Mouse (Mus musculus): ENCODE data around the gene Pomt1. TPM values are rescaled to one million over a fixed set of nuclear protein-coding genes. Genes with fewer than 3 reads are reported as not detected.

Pomt1 gene
- 10 to 100 TPM; 11.5 TPM for total RNA-seq (2021)
- long read RNA-seq, experiment 1, transcript Pomt1-201 (20 exons, 2,918 nt), result major isoform, 7 of 9 reads
- long read RNA-seq, experiment 1, partial matches to known transcripts, result 1 of 9 reads
- long read RNA-seq, experiment 1, other reads (novel, unspliced or antisense), result 1 of 9 reads
- long read RNA-seq, experiment 2, partial matches to known transcripts, result 1 of 4 reads
- long read RNA-seq, experiment 2, other reads (novel, unspliced or antisense), result 0 of 4 reads

GRCm38 (mm10) chr2:32235886-32236759 is at the start of gene Pomt1:
TSS of gene Pomt1 (plus strand) at chr2:32236590.
- DNase-seq, result peak; percentile 94
- H3K27ac ChIP-seq, result peak within 1 kb of the TSS; percentile 92
- TF ChIP-seq CTCF (IDR thresholded peaks at IDR 0.05), result peak; percentile 21; the same call in 1 of the 2 replicates
- intact Hi-C loops (cut with DNase I), result loop anchor here (5.0 kb wide), 1 partner anchor 84 kb away; the partner anchor contains the start of gene Prrc2b
- peak within 1 kb of the TSS; percentile 75 for H3K4me3 ChIP-seq

DNA sequence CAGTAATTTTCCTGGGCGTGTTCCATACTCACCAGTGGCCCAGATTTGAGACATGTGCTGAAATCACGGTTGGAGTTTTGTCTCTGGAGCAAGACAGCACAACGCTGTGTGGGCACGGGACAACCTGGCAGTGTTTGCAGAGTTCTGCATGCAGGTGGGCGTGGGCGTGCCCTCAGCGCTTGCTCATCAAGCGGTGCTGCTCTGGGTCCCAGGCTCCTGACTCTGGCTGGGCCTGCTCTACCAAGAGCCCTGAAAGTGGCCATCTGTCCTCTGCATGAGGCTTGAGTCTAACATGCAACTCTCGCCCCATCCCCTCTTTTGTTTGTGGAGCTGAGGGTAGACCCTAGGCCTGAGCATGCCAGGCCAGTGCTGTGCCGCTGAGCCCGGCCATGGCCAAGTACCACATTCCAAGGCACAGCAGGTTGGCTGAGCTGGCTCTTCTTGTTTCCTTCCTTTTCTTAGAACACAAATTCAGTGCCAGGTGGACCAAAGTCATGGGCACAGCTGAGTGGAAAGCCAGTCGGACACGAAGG is 49.3 kb upstream of the Pomt1 start:
- Histone ChIP-seq H3K27ac (peak overlapping the region; percentile 83), H3K4me3 (no peak overlapping the region; the same call in 1 of the 2 replicates)
- TF ChIP-seq CTCF (IDR thresholded peaks at IDR 0.05), result no peak
- intact Hi-C loops (cut with DNase I), result no loop called here
- peak; percentile 62 for DNase-seq

- intact Hi-C loops (cut with DNase I), result no loop called here
These were observed 48.7 kb upstream of the Pomt1 start for GRCm38 (mm10) chr2:32187649-32188048.

DNA sequence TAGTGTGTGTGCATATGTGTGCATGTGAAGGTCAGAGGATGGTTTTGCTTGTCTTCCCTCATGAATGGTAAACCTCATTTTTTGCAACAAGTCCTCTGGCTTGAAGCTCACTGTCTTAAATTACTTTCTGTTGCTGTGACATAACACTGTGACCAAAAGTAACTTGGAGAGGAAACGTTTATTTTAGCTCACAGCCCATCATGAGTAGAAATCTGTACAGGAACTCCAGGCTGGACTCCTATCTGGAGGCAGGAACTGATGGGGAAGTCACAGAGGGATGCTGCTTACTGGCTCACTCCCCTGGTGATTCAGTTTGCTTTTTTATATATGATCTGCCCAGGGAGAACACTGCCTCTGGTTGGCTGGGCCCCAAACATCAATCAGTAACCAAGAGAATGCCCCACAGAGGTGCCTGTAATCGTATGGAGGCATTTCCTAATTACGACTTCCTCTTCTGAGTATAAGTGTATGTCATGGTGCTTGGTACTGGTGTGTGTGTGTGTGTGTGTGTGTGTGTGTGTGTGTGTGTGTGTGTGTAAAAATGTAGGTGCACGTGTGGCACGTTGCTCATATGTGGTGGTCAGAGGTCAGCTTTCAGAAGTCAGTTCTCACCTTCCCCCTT is 47.2 kb upstream of the Pomt1 start:
- TF ChIP-seq CTCF (IDR thresholded peaks at IDR 0.05), result no peak
- Histone ChIP-seq H3K4me3 (no peak overlapping the region), H3K27ac (peak overlapping the region; percentile 83; the same call in 1 of the 2 replicates)
- DNase-seq, result no peak
- intact Hi-C loops (cut with DNase I), result no loop called here

More at GRCm38 (mm10) chr2:32187649-32188048, 48.7 kb upstream of the Pomt1 start:
- peak overlapping the region; percentile 83 for H3K27ac ChIP-seq
- TF ChIP-seq CTCF (IDR thresholded peaks at IDR 0.05), result no peak
- no peak overlapping the region; the same call in 1 of the 2 replicates for H3K4me3 ChIP-seq
- DNase-seq, result peak; percentile 86

GRCm38 (mm10) chr2:32190620-32191019 is 45.8 kb upstream of the Pomt1 start:
- Histone ChIP-seq H3K27ac (no peak overlapping the region; the same call in 1 of the 2 replicates), H3K4me3 (no peak overlapping the region)
- peak; percentile 25; the same call in 1 of the 2 replicates for TF ChIP-seq CTCF (IDR thresholded peaks at IDR 0.05)
- no peak for DNase-seq
- intact Hi-C loops (cut with DNase I), result loop anchor here (1.0 kb wide), 1 partner anchor 40 kb away; no protein-coding TSS in a partner anchor

DNA sequence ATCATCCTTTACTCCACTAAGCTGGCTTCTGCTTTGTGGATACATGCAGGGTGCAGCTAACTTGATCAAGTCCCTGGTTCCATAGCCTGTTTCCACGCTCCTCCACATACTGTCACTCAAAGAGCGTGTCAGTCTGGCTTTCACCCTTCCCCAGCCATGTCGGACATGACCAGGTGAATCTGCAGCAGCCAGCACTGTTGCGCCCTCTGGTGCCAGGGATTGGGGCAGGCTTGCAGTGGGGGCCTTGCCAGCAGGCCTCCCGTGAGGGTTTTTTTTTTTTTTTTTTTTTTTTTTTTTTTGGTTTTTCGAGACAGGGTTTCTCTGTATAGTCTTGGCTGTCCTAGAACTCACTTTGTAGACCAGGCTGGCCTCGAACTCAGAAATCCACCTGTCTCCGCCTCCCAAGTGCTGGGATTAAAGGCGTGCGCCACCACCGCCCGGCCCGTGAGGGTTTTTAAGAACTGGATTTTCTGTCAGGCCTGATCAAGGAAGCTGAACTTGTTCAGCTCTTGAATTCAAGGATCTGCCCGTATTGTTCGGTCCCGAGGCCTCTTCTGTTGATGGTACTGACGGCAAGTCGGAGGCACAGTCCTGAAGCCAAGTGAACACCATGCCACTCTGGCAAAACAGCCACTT is 44.4 kb upstream of the Pomt1 start:
- peak; percentile 81 for DNase-seq
- intact Hi-C loops (cut with DNase I), result loop anchor here (1.0 kb wide), 2 partner anchors 42 to 58 kb away; no protein-coding TSS in a partner anchor
- Histone ChIP-seq H3K4me3 (no peak overlapping the region), H3K27ac (peak overlapping the region; percentile 20)
- peak; percentile 65 for TF ChIP-seq CTCF (IDR thresholded peaks at IDR 0.05)

GRCm38 (mm10) chr2:32198977-32199376 is 37.4 kb upstream of the Pomt1 start:
- intact Hi-C loops (cut with DNase I), result no loop called here
- Histone ChIP-seq H3K4me3 (no peak overlapping the region), H3K27ac (no peak overlapping the region)
- no peak for DNase-seq
- TF ChIP-seq CTCF (IDR thresholded peaks at IDR 0.05), result no peak

DNA sequence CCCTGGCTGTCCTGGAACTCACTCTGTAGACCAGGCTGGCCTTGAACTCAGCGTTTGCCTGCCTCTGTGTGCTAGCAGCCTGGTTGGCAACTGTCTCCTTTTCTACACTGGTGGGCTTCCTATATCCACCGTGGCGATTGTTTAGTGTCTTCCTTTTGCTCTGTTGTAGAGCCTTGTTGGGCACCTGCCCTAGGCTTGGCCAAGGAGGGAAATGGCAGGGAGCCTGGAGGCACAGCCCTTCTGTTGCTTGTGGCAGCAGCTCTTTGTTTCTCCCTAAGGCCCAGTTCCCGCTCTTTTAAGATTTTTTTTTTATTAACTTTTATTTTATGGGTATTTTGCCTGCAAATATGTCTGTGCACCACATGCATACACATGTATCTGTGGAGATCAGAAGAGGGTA is 36.4 kb upstream of the Pomt1 start:
- DNase-seq, result no peak
- TF ChIP-seq CTCF (IDR thresholded peaks at IDR 0.05), result no peak
- Histone ChIP-seq H3K4me3 (no peak overlapping the region), H3K27ac (no peak overlapping the region)
- intact Hi-C loops (cut with DNase I), result no loop called here

DNA sequence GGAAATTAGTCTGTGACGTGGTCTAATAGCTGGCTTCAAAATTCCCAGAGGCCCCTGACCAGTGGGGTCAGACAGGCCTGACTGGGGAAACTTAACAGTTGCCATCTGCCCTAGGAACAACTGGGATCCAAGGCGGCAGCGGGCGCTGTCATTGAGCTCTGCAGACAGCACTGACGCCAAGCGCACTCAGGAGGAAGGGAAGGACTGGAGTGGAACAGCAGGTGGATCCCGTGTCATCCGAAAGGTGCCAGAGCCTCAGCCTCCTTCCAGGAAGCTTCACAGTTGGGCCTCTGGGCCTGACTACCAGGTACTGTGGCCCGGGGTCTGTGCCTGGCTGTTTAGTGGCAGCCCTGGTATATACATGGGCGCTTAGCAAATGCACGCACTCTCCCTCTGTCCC is 35.7 kb upstream of the Pomt1 start:
- intact Hi-C loops (cut with DNase I), result no loop called here
- no peak for DNase-seq
- Histone ChIP-seq H3K4me3 (no peak overlapping the region), H3K27ac (no peak overlapping the region)
- no peak for TF ChIP-seq CTCF (IDR thresholded peaks at IDR 0.05)

DNA sequence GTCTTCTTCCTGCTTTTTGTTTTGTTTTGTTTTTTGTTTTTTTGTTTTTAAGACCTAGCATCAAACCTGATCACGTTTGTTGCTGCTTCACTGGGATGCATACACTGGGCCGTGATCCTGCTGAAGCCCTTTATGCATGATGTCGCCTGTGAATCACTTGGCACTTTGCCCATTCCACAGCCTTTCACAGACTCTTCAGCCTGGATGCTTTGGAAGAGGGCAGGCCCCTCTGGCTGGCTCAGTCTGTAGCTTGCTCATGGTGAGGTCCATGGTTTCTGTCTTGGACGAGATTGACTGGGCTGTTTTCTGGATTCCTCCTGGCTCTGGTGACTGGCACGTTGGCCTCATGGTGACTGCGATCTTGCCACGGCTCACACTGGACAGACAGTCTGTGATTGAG is 34.9 kb upstream of the Pomt1 start:
- Histone ChIP-seq H3K4me3 (no peak overlapping the region), H3K27ac (no peak overlapping the region)
- no peak for TF ChIP-seq CTCF (IDR thresholded peaks at IDR 0.05)
- intact Hi-C loops (cut with DNase I), result no loop called here
- DNase-seq, result no peak

GRCm38 (mm10) chr2:32203853-32204252 is 32.5 kb upstream of the Pomt1 start:
- intact Hi-C loops (cut with DNase I), result no loop called here
- no peak for TF ChIP-seq CTCF (IDR thresholded peaks at IDR 0.05)

DNA sequence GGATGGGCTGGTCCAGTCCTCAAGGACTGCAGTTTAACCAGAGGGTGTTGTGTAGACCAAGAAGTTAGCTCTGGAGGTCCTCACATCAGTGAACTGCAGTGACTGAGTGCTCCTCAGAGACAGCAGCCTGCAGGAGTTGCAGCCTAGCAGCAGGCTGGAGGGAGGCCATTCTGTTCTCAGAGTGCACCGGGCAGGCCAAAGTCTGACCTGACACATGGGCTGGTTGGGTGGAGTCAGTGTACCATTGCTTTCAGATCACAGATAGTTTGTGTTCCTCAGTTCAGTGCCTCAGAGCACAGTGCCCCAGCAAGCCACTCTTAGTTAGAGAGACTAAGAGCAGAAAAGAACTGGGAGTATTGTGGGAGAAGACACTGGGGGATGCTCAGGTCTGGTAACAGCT is 28.7 kb upstream of the Pomt1 start:
- Histone ChIP-seq H3K4me3 (no peak overlapping the region), H3K27ac (no peak overlapping the region)
- TF ChIP-seq CTCF (IDR thresholded peaks at IDR 0.05), result no peak
- intact Hi-C loops (cut with DNase I), result no loop called here
- DNase-seq, result no peak

More at GRCm38 (mm10) chr2:32203853-32204252, 32.5 kb upstream of the Pomt1 start:
- H3K27ac ChIP-seq, result no peak overlapping the region
- DNase-seq, result no peak
- H3K4me3 ChIP-seq, result no peak overlapping the region
